In the genomic region with DNA sequence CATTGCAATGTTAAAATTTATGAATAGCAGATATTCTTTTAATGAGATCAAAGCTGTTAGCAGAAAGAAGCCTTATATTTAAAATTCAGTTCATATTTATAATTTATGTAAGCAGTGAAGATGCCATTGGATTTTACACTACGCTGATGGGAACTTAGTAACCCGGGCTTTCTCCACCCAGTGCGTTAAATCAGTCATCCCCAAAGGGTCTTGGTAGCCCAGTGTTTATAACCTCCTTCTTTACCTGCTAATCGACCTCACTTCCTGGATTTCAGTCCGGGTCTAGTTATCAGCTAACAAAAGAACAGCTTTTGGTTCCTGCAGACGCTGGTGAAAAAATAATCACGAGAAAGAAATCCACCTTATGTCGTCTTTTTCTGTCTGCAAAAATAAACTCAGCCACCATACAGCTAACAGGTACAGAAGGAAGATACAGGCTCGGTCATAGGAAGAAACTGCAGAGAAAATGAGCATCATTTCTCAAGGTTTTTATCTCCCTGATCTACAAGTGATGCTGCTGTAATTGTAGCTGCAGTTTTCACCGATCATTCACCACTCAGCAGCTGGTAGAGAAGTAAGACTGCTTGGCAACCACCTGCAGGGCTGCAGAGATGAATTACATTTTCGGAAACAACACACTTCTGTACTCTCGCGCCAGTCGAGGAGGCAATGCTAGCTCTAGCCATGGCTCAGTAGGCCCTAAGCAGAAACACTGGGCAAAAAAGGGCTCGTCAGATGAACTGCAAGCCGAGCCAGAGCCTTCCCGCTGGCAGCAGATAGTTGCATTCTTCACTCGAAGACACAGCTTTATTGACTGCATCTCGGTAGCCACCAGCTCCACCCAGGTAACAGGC, we compare ENCODE assay signal across 9 mouse cellular contexts.
DNase-seq lines count a peak whose midpoint lies in the region; ATAC-seq lines count a peak whose summit lies in the region.
"Had no signal": no experiment of that assay in that cellular context is flagged by ENCODE, and none has a peak within 500 bp of the region (broad histone marks: within the 10 kb centered on the region; RNA-seq: fewer than 3 reads in every experiment).

No protein-coding gene starts in this region.

- peak; percentile 57; the same call in 1 of the 2 replicates for ATAC-seq in forebrain, embryonic 16.5 days

- H3K27me3 ChIP-seq in forebrain, embryonic 16.5 days (replicated peaks; ENCODE audit: control insufficient read depth, insufficient read depth, low read length): no peaks in the 10 kb centered on the region
- H3K27me3 ChIP-seq: liver, embryonic 15.5 days had no signal

- peak overlapping the region; percentile 39 for H3K4me2 ChIP-seq in forebrain, embryonic 16.5 days (ENCODE audit: low read length)
- H3K4me2 ChIP-seq: liver, embryonic 15.5 days had no signal

- H3K9ac ChIP-seq in forebrain, embryonic 16.5 days (replicated peaks; ENCODE audit: low read depth, low read length): peak overlapping the region; percentile 48
- H3K9ac ChIP-seq: liver, embryonic 15.5 days had no signal

- intact Hi-C loops in left cerebral cortex, postnatal 25 days (cut with DNase I): loop anchor here (5.0 kb wide), 1 partner anchor 178 kb away; a partner anchor contains a TSS
- intact Hi-C loops in heart, postnatal 36 days (cut with DNase I): no loop called here

- peak; percentile 43 for DNase-seq in layer of hippocampus, adult 11-12 months (ENCODE audit: low spot score)
- DNase-seq in layer of hippocampus, adult 9-10 months (ENCODE audit: low spot score): no peak
- DNase-seq in left cerebral cortex, postnatal 25 days (ENCODE audit: low spot score in 2 of 2): peak; percentile 66 to 79
- DNase-seq in right cerebral cortex, postnatal 4 days: peak; percentile 48
- DNase-seq in thymus, adult 18-20 months: no peak
- no peak for DNase-seq in heart, postnatal 36 days
- no peak for DNase-seq in embryo, embryonic 9.5 days (ENCODE audit: extremely low spot score)

- H3K4me3 ChIP-seq in forebrain, embryonic 16.5 days (replicated peaks; ENCODE audit: low read length): peak overlapping the region; percentile 24
- H3K4me3 ChIP-seq: liver, embryonic 15.5 days had no signal

- WGBS in forebrain, embryonic 16.5 days: 57% methylated on average over 19 of the region's 19 CpGs

- no peaks in the 10 kb centered on the region for H3K9me3 ChIP-seq in forebrain, embryonic 16.5 days (ENCODE audit: control insufficient read depth, low read length)
- H3K9me3 ChIP-seq: liver, embryonic 15.5 days had no signal

- peak overlapping the region; percentile 83 for H3K27ac ChIP-seq in forebrain, embryonic 16.5 days (ENCODE audit: low read length)
- H3K27ac ChIP-seq: liver, embryonic 15.5 days had no signal

- H3K4me1 ChIP-seq in forebrain, embryonic 16.5 days (replicated peaks; ENCODE audit: control insufficient read depth, insufficient read depth, low read length): peaks cover 7% of the 10 kb centered on the region
- H3K4me1 ChIP-seq: liver, embryonic 15.5 days had no signal

- no peaks in the 10 kb centered on the region for H3K36me3 ChIP-seq in forebrain, embryonic 16.5 days (ENCODE audit: control insufficient read depth, insufficient read depth)

Comparison
In these comparisons a context has a peak if more than half of its experiments do, and no peak if none do; other contexts are left out.
1. DNase-seq: peak in layer of hippocampus, adult 11-12 months (single experiment), left cerebral cortex, postnatal 25 days (2 of 2) and right cerebral cortex, postnatal 4 days (single experiment); none in layer of hippocampus, adult 9-10 months (single experiment), thymus, adult 18-20 months (0 of 2), heart, postnatal 36 days (0 of 2) and embryo, embryonic 9.5 days (single experiment).